Mouse (Mus musculus) megakaryocyte, embryonic 14.5 days (primary cell): ENCODE results near the gene Itgb1bp1. TPM values are rescaled to one million over a fixed set of nuclear protein-coding genes. Genes with fewer than 3 reads are reported as not detected.
A peak's percentile ranks its signal among the peaks of the same experiment; 100 is the strongest.

Experiments used
- H3K27me3 ChIP-seq: replicated peaks from 2 replicates; pipeline ENCODE3; 2012; ENCODE audit warnings: inconsistent platforms
- H3K36me3 ChIP-seq: replicated peaks from 2 replicates; pipeline ENCODE3; 2012; ENCODE audit warnings: low read length, inconsistent platforms, mixed read lengths
- H3K4me1 ChIP-seq: 2 replicates; pipeline ENCODE4 v1.6.1; 2012; ENCODE audit warnings: inconsistent platforms
- H3K4me3 ChIP-seq: replicated peaks from 2 replicates; pipeline ENCODE3; 2012; ENCODE audit warnings: moderate library complexity, mild to moderate bottlenecking, inconsistent platforms
- H3K9me3 ChIP-seq: 2 replicates; pipeline ENCODE4 v1.6.1; 2012; ENCODE audit warnings: inconsistent platforms
- FLI1 ChIP-seq: IDR thresholded peaks from 2 replicates; pipeline ENCODE4 v1.6.1; 2012; ENCODE audit warnings: low read length, inconsistent platforms, mixed read lengths
- GATA1 ChIP-seq: IDR thresholded peaks from 3 replicates; pipeline ENCODE4 v1.6.1; 2012; ENCODE audit warnings: mixed read lengths, low read length, inconsistent platforms, borderline replicate concordance
- polyA plus RNA-seq: library from polyadenylated mRNA; stranded (reverse); fragments of >175 nt; gene quantifications from 2 replicates; pipeline ENCODE4 v1.2.3, GENCODE M21; 2012; ENCODE audit warnings: low replicate concordance; ENCODE audit not compliant: insufficient read depth

The Itgb1bp1 gene
- polyA plus RNA-seq, 1 experiment = 19.5 TPM

DNA sequence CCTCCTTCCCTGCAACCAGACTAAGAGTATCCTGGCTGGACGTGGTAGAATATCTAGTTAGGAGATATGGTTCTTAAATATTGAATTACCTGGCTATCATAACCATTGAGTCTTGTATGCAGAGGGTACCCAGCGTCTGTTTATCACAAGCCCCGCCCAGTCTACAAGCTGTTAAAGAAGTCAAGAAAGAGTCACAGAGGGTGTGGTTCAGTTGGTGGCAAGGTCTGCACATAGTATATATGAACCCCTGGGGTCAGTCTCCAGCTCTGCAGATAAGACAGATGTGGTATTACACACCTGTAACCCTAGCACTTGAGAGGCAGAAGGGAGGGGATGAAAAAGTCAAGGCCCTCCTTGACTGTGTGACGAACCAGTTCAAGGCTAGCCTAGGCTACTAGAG, 80.3 kb downstream of the Itgb1bp1 start:
- TF ChIP-seq FLI1 = no peak
- Histone ChIP-seq H3K4me1 (peaks cover 95% of the 10 kb centered on the region), H3K36me3 (peaks cover 86% of the 10 kb centered on the region), H3K4me3 (no peak overlapping the region), H3K9me3 (no peaks in the 10 kb centered on the region), H3K27me3 (no peaks in the 10 kb centered on the region)

DNA sequence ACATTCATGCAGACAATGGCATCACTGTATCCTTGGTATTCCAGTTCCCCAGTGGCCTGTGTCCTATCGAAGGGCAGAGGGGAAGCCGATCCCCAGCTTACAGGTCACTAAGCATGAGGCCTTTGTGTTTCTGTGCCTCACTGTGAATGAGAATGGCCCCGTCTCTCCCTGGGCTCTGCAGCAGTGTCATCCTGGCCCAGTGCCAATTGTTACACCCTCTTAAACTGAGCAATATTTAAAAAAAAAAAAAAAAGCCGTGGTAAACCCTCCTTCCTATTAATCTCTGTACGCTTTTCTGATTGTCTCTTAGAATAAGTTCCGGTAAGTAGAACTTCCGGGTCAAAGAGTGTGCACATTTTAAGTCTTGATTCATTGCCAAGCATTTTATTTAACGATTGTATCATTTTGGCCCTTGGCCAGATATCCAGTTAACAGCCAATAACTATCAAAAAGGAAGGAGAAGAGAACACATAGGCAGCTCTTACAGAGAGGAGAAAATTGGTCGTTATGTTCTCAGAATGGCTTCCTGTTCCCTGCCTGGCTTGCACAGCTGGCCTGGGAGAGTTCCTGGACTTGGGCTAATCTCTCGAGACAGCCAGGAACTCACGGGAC, 81.3 kb downstream of the Itgb1bp1 start:
- Histone ChIP-seq H3K4me3 (peak overlapping the region; percentile 50), H3K36me3 (peaks cover 91% of the 10 kb centered on the region), H3K27me3 (no peaks in the 10 kb centered on the region), H3K4me1 (peaks cover 92% of the 10 kb centered on the region), H3K9me3 (no peaks in the 10 kb centered on the region)
- TF ChIP-seq FLI1 (no peak), GATA1 (no peak)

DNA sequence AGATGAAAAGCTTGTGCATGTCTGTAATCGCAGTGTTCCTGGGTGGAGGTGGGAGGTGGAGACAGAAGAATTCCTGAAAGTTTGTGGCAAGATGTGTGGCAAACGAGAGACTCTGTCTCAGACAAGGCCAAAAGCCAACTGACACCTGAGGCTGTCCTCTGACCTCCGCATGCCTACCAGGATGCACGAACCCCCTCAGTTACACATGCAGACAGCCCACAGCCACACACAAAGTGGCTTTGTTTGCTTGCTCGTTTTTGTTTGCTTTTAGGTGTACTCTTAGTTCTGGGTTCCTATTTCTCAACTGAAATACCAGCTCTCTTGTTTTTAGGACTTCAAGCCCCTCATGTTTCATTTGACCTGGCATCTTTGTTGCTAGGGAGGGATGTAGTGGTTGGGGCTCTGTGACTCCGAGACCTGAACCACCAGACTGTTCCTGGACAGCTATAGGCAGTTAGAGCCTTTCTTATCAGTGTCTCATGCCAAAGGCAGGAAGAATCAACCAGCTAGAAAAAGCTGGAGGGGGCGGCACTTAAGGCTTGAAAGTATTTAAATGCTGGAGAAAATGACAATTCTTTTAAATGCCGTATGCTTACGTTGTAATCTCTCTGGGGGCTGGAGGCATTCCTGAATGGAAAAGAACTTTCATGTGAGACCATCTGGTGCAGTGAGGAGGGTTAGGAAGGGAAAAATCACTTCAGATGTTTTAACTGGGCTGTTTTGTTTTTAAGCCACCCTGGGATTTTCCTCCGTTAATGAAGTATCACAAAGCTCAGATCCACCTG, 84.4 kb downstream of the Itgb1bp1 start:
- Histone ChIP-seq H3K4me3 (no peak overlapping the region), H3K27me3 (no peaks in the 10 kb centered on the region), H3K36me3 (peaks cover 93% of the 10 kb centered on the region), H3K9me3 (no peaks in the 10 kb centered on the region), H3K4me1 (peaks cover 91% of the 10 kb centered on the region)
- TF ChIP-seq FLI1 (no peak), GATA1 (no peak)

DNA sequence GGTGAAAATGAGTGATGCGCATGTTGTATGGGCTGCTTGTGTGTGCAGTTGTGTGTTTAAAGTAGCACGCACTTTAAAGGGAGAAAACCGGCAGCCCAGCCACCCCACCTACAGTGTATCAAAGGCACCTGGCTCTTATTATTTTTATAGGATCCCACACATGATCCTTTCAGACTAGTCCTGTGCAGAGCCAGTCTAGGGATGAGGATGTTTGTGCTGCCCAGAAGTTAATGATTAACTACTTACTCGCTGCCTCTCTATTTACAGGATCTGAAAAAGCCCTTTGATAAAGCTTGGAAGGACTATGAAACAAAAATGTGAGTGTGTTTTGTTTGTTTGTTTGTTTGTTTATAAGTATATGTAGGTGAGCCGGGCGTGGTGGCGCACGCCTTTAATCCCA, 85.5 kb downstream of the Itgb1bp1 start:
- peaks cover 93% of the 10 kb centered on the region for H3K36me3 ChIP-seq
- peaks cover 91% of the 10 kb centered on the region for H3K4me1 ChIP-seq
- TF ChIP-seq GATA1 = no peak
- TF ChIP-seq FLI1 = no peak
- H3K27me3 ChIP-seq = no peaks in the 10 kb centered on the region
- no peak overlapping the region for H3K4me3 ChIP-seq
- H3K9me3 ChIP-seq = no peaks in the 10 kb centered on the region

DNA sequence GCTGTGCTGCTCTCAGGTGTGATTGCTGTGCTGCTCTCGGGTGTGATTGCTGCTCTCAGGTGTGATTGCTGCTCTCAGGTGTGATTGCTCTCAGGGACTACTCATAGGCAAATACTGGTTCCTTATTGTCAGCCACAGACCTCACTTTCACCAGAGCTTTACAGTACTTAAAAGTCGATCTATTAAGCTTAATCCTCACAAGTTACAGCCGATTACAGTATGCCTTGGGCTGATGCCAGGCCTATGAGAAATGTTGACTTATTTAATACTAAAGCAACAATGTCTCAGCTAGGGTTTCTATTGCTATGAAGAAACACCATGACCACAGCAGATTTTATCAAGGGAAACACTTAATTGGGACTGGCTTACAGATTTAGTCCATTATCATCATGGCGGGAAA, 89.7 kb downstream of the Itgb1bp1 start:
- Histone ChIP-seq H3K36me3 (peaks cover 87% of the 10 kb centered on the region), H3K9me3 (no peaks in the 10 kb centered on the region), H3K4me3 (no peak overlapping the region), H3K27me3 (no peaks in the 10 kb centered on the region), H3K4me1 (peaks cover 86% of the 10 kb centered on the region)
- no peak for TF ChIP-seq FLI1
- TF ChIP-seq GATA1 = no peak

DNA sequence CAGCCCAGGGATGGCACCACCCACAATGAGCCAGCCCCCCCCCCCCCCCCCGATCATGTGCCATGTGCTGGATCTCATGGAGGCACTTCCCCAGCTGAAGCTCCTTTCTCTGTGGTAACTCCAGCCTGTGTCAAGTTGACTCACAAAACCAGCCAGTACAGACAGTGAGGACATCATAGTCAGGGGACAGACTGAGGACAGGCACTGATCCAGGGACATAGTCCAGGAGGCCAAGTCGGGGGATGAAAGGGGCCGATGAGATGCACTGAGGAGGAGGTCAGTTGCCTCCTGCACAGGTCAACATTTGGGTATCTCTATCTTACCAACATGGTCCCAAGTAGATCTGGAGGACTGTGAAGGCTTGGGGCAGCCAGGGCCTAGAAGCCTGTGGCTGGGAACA, 90.6 kb downstream of the Itgb1bp1 start:
- TF ChIP-seq GATA1 = no peak
- TF ChIP-seq FLI1 = no peak
- H3K4me1 ChIP-seq = peaks cover 90% of the 10 kb centered on the region
- H3K4me3 ChIP-seq = no peak overlapping the region
- no peaks in the 10 kb centered on the region for H3K27me3 ChIP-seq
- peaks cover 90% of the 10 kb centered on the region for H3K36me3 ChIP-seq
- H3K9me3 ChIP-seq = no peaks in the 10 kb centered on the region

DNA sequence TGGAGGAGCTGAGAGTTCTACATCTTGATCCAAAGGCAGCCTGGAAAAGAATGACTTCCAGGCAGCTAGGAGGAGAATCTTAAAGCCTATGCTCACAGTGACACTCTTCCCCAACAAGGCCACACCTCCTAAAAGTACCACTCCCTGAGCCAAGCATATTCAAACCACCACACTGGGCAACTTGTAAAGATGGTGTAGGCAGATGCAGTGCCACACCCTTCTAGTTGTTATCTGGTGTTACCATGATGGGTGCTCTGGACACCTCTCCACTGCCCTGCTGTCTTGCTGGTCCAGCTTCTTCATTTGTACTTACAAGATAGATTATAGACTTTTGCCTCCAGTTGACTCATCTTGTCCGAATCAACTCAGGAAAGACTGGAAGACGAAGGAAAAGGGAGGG, 94.5 kb downstream of the Itgb1bp1 start:
- Histone ChIP-seq H3K4me1 (peaks cover 82% of the 10 kb centered on the region), H3K36me3 (peaks cover 93% of the 10 kb centered on the region), H3K27me3 (no peaks in the 10 kb centered on the region), H3K4me3 (no peak overlapping the region), H3K9me3 (no peaks in the 10 kb centered on the region)
- TF ChIP-seq GATA1 = no peak
- no peak for TF ChIP-seq FLI1

Other genes with a start within 250 kb of the Itgb1bp1 start
- 2.6 TPM in 1 of 2 replicates, not detected in the other for gene Cpsf3, start 893 bp downstream of the Itgb1bp1 start, polyA plus RNA-seq
- gene Iah1, start 30.1 kb upstream of the Itgb1bp1 start, polyA plus RNA-seq = 108 and 188 TPM in 2 replicates
- 7.9 and 12.1 TPM in 2 replicates for gene Adam17, start 87.3 kb upstream of the Itgb1bp1 start, polyA plus RNA-seq
- 36.8 and 41.4 TPM in 2 replicates for gene Ywhaq, start 131.4 kb upstream of the Itgb1bp1 start, polyA plus RNA-seq